Mouse (Mus musculus) layer of hippocampus, adult 9-10 months (tissue): ENCODE results near the gene Myo15b.

Source experiments
- DNase-seq: peaks from one replicate; pipeline ENCODE4 v3.0.0; 2022; ENCODE audit warnings: low spot score

The Myo15b gene

GRCm38 (mm10) chr11:115903384-115904230 lies 45.4 kb downstream of the Myo15b start:
- DNase-seq: no peak

- DNase-seq: no peak
Measured at GRCm38 (mm10) chr11:115904231-115904955, 46.2 kb downstream of the Myo15b start.

DNA sequence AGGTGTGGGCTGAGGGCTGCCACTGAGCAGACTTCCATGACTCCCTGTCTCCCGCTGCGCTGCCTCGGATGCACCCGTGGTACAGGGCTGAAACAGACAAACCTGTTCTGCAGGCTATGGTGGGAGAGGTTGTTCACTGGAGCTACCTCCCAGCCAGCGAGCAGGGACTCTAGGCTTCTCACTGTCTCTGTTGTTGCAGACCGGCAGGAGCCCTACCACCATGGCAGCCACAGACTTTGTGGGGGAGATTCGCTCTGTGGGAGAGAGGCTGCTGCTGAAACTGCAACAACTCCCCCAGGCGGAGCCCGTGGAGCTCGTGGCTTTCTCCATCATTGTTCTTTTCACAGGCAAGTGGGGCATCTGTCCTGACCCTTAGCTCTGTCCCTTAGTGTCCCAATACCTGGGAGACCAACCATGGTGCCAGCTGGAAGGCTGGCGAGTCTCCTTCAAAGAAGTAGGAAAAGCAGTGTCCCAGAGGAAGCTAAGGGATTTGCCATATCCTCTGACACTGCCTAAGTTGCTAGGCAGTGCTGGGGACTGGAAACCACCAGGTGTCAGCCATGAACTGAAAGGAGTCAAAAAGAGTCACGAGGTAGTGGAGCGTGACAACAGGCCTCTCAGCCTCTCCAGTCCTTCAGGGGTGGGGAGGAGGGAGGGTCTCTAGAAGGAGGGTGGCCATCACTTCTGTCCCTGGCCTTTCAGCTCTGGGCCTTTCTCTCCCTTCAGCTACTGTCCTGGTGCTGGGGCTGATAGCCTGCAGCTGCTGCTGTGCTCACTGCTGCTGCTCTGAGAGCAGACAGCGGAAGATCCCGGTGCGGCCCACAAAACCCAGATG lies 47.0 kb downstream of the Myo15b start:
- DNase-seq: no peak

GRCm38 (mm10) chr11:115906116-115906515 lies 47.9 kb downstream of the Myo15b start:
- no peak for DNase-seq

DNA sequence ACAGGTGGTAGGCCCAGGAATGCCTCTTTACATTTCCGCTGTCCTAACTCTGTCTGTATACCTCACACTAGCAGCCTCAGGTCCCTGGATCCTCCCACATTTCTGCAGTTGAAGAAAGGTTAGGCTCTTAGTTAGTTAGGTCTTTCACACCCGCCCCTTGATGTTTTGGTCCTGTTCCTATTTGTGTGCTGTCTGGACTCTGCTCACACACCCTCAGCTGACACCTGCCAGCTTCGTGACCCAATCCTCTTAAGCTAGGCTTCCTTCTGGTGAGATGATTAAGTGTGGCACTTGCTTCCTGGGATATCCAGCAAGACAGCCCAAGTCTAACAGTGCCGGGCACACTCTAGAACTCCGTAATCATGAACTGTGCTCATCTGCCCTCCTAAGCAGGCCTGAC lies 48.3 kb downstream of the Myo15b start:
- DNase-seq: no peak

- DNase-seq: no peak
Measured at GRCm38 (mm10) chr11:115911134-115911561, 52.9 kb downstream of the Myo15b start.

DNA sequence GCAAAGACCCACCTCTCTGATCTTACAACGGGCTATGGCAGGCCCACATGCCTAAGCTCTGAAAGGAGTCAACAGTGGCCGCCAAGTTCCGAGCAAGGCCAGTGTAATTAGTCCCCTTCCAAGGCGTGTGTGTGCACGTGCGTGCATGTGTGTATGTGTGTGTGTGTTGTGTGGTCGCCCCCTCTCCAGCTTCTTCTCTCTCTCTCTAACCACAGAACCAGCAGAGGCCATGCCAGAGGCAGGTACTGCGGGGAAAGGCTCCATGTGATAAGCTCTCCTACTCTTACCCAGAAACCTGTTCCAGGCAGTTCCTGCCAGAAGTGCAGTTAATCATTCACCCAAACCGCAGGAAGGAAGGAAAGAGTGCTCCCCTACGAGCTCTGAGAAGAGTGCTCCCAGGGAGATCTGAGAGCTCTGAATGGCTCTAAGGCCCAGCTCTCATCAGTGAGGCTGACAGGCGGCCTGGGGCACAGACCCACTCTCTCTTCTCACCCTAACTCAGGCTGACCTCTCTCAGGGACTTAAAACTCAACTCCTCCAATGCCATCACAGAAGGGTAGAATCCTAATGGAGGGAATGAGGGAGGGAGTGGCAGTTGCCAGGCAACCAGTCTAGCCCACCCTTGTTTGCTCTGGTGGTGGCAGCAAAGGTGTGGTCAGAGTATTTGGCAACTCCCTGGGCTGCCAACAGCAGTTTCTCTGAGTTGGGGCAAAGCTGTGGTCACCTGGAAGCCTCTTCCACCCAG lies 53.6 kb downstream of the Myo15b start, which contains the start of gene Smim6:
Gene Smim6 (plus strand): TSS at position 386 of the 745 bp plus-strand sequence.
- DNase-seq: no peak

GRCm38 (mm10) chr11:115916579-115916978 lies 58.4 kb downstream of the Myo15b start:
- DNase-seq: no peak

DNA sequence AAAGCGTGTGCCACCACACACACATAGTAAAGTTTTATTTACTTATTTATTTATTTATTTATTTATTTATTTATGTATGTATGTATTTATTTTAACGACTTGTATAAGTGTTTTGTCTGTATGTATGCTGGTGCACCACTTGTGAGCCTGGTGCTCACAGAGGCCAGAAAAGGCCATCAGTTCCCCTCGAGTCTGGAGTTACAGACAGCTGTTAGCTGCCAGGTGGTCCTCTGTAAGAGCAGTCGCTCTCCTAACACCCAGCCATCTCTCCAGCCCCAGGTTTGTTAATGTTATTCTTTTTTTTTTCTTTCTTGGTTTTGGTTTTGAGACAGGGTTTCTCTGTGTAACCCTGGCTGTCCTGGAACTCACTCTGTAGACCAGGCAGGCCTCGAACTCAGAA lies 60.4 kb downstream of the Myo15b start:
- no peak for DNase-seq

GRCm38 (mm10) chr11:115919073-115919472 lies 60.9 kb downstream of the Myo15b start:
- DNase-seq: no peak

DNA sequence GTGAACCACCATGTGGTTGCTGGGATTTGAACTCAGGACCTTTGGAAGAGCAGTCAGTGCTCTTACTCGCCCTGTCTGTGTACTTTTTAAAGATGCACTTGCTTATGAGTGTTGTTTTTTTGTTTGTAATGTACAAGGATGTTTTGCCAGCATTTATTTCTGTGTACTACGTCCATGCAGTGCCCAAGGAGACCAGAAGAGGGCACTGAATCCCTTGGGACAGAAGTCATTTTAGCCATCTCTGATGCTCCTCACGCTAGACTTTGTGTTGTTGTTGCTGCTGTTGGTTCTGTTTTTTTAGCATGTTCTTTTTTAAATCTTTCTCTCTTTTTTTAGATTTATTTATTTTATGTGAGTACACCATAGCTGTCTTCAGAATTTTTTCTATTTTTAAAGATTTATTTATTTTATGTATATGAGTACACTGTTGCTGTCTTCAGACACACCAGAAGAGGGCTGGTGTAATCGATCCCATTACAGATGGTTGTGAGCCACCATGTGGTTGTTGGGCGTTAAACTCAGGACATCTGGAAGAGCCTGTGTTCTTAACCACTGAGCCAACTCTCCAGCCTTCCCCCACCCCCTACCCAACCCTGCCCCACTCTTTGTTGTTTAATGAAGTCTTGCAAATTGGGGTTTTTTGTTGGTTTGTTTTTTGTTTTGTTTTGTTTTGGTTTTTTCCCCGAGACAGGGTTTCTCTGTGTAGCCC lies 62.1 kb downstream of the Myo15b start:
- DNase-seq: peak; percentile 33

DNA sequence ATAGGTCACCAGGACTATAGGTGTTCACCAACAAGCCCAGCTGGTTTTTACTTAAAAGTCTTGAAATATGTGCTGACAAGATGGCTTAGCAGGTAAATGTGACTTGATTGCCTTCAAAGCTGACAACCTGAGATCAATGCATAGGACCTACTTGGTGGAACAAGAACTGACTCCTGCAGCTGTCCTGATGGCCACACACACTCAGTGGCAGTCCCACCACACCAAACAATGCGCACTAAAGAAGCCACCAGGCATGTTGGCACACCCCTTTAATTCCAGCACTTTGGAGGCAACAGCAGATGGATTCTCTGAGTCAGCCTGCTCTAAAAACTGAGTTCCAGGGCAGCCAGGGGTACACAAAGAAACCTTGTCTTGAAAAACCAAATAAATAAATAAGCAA lies 63.8 kb downstream of the Myo15b start:
- DNase-seq: no peak

DNA sequence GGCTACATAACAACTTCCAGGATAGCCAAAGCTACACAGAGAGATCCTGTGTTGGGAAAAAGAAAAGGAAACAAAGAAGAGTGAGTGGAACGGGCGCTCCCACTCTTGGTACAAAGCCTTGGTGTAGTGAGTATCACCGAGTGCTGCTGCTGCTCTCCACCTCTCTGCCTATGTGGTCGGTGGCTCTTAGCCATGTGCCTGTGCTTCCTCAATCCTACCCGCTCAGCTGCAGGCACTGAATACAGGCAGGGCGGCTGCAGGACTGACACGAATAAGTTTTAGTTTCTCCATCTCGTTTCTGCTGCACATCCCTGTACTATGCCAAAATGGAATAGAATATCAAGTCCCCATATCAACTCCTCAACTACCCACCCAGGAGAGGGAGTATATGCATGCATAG lies 70.8 kb downstream of the Myo15b start:
- no peak for DNase-seq

- DNase-seq: no peak
Measured at GRCm38 (mm10) chr11:115929818-115930217, 71.6 kb downstream of the Myo15b start.

DNA sequence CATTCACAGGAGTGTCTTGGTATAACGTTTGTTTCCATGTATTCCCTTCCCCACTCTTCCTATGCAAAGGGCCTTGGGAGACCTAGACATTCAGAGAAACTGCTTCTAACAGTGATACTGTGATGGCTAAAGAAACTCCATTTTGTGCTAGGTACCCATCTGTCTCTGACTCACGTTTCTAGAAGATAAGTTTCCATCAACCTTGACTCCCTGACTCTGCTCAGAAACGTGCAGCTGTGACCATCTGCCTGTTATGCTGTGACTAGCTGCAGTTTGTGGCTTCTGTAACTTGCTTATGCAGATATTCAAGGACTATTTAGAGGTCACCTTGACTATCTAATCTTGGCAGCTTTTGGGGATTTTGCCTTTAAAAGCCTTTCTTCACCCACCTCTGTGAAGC lies 73.0 kb downstream of the Myo15b start:
- no peak for DNase-seq

- peak; percentile 97 for DNase-seq
Measured at GRCm38 (mm10) chr11:115933108-115933746, 75.0 kb downstream of the Myo15b start, which contains the start of the genes Sap30bp and Recql5. Sap30bp (plus strand) TSS chr11:115933282. Recql5 (minus strand) TSS chr11:115933477.

GRCm38 (mm10) chr11:115933747-115934110 lies 75.5 kb downstream of the Myo15b start:
- no peak for DNase-seq

DNA sequence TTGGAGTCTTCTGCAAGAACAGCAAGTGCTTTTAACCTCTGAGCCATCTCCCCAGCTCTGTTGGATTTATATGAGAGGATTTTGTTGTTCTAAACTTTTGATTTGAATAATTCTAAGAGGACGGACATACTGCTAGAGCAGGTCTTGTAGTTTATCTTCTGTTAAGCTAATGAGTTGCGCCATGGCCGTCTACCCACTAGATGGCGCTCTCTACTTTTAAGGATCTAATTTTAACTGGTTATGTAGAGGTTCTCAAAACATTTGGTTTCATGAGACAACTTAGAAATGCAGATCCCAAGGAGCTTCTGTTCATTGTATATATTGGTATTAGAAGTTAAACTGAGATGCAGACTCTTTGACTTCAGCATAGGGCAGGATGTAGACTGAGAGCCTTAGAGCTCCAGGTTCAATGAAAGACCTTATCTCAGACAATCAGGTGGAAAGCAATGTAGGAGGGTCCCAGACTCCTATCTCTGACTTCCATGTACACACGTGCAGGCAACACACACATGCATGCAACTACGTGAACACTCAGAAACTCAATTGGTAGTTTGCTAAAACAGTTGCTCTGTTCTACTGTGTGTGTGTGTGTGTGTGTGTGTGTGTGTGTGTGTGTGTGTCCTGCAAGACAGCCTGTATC lies 81.6 kb downstream of the Myo15b start:
- DNase-seq: peak; percentile 89

- DNase-seq: no peak
Measured at GRCm38 (mm10) chr11:115941980-115942379, 83.8 kb downstream of the Myo15b start.
